Mouse (Mus musculus): ENCODE data around the gene Tpcn2.

Tpcn2 gene

DNA sequence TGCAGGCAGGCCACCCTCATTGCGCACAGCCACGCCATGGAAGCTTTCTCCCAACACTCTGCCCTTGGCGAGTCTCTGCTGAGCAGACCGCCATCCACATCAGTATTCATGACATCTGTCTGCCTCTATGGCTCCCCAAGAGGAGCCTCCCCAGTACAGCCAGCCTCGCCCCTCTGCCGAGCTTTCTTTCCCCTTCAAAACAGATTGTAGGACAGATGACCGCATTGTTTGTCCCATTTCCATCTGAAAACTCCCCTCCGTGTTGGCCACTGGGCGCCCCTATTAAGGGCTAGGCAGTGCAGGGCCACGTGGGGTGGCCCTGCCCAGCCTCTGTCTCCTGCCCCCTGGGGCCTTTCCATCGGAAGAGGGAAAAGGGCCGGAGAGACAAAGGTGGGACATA lies 110.7 kb downstream of the Tpcn2 start:
- in situ Hi-C loops (cut with MboI; ENCODE audit: unreplicated experiment in 2 of 2), result no loop called here

DNA sequence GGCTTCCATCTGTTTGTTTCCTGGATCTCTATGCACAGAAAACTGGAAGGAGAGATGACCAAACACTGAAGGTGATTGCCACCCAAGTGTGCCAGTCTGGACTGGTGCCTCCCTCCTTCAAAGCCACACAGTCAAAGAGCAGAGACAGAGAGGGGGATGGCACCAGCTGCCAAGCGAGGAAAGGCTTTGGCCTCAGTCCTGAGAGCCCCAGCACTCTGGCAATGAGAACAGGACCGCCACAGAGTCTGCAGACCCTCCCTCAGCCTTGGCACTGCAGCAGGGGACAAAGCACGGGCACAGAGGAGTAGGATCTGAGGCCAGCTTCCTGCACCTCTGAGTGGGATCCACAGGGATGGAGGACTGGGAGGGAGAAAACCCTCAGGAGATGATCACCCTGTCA lies 114.1 kb downstream of the Tpcn2 start:
- in situ Hi-C loops (cut with MboI; ENCODE audit: unreplicated experiment in 2 of 2), result no loop called here

DNA sequence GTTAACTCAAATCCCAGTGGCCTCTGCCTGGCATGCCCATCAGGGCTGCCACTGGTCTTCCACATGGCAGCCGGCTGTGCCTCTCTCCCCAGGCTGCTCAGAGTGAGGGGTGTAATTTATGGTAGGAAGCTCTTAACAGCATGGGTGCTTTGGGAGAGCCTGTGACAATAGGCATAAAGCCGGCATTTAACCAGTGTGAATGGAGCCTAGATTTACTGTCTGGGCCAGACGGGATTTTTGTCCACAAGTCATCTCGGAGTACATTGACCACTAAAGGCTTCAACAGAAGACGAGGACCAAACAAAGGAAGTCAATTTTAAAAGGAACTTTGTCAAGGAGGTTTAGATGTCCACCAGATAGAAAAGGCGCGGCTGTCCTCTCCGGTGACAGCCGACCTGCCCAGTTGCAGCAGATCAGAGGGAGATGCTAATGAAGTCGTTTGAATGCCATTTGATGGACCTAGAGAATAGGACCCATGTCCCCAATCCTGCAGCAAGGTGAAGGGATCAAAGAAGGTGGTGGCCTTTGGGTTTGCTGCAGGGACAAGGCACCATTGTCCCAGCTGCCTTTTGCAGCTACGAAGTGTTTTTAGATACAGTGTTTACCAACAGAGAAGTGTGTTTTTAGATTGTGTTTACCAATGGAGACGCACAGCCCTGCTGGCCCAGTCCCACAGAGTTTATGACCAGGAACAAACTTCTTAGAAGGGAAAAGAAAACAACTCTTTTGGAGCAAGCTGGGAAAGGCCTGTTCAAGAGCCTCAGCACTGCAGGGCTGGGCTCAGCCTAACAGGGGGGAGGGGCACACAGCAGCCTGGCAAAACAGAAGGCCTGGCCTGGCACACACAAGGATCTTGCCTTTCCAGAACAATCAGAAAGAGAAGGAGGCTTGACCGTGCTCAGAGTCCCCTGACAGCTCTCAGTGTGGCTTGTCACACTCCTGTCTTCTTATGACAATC lies 124.2 kb downstream of the Tpcn2 start:
- in situ Hi-C loops (cut with MboI; ENCODE audit: unreplicated experiment in 2 of 2), result no loop called here

DNA sequence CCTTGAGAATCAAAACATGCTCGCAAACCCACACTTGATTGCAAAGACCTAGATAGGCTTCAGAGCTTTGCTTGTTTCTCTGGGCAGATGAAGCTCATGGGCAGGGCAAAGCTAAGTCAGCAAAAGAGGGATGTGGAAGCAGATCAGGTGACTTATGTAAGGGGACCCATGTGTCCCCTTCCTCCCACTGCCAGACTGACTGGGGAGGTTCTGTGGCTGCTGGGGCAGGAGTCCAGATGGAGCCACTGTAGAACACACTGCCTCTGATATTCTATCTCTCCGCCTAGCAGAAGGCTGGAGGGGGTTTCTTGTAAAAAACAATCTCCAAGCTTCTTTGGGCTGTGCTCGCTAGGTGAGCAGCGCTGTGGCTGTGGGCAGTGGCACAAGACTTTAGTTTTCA lies 128.1 kb downstream of the Tpcn2 start:
- in situ Hi-C loops (cut with MboI; ENCODE audit: unreplicated experiment in 2 of 2), result no loop called here

DNA sequence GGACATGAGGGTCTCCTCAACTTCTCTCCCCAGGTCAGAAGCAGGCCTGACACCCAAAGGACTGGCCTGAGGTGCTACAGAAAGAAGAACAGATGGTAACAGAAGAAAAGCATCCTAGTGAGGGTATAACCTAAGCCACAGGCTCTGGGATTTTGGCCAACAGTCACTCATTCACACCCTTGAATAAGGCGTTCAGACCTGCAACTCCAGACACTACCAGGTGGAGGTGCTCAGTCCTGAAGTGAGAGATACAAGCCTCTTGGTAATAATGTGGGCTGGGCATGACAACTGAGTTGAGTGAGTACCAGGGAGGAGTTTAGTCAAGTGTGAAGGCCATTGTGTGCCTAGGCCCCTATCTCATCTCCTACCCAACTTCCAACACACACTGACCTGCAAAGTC lies 129.7 kb downstream of the Tpcn2 start:
- in situ Hi-C loops (cut with MboI; ENCODE audit: unreplicated experiment in 2 of 2), result no loop called here

DNA sequence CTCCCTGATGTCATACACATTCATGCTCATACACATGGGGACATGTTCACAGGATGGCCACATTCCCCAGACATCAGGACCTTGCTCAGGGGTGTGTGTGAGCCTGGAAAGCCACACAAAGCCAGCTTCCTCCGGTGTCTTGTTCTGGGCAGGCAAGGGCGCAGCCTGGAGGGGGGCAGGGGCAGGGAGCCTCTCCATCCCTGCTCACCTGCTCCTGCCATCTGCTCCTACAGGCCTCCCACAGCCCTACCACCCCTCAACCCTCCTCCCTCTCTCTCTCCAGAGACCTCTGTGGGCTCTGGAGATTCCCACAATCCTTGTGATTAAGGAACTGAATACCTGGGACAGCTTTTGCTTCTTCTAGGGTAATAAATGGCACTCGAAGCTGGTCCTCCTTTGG lies 132.0 kb downstream of the Tpcn2 start:
- in situ Hi-C loops (cut with MboI; ENCODE audit: unreplicated experiment in 2 of 2), result no loop called here

DNA sequence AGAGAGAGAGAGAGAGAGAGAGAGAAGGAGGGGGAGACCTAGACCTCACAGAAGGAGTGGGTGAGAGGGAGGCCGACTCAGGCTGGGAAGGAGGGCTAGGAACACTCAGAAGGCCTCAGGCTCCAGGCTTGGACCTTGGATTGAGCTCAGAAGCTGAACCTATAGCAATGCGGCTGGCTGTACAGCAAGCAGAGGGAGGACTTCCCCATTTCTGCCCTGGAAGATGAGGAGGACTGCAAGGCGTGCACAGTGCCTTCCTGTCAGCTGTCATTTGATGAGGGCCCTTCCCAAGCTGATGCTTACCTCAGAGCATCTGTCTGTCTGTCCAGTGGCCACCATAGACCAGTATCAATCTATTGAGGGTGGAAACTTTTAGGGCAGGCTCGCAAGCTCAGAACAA lies 134.9 kb downstream of the Tpcn2 start:
- in situ Hi-C loops (cut with MboI; ENCODE audit: unreplicated experiment in 2 of 2), result no loop called here

DNA sequence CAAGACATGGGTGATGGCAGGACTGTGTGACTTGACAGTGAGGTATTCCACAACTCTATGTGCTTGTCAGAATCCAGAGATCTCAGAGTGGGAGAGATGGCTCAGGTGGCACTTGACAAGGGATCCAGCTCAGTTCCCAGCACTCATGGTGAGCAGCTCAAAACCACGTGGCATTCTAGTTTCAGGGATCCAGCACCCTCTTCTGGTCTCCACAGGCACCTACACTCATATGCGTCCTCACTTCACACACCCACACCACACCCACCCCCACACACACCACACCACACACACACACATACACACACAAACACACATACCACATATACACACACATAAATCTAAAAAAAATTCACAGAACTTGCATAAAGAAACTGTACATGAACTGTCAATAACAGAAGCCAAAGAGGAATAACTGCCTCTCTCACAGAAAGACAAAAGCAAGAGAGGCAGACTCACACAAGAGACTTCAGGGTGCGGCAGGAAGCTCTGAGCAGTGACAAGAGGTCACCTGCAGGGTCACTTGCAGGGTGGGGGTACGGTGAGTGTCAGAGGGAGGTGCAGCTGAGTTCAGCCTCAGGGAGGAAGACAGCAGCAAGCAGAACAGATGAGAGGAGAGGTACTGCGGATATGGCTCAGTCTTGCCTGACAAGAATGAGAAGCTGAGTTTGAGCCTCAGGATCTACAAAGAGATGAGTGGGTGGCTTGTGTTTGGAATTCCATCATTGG lies 135.7 kb downstream of the Tpcn2 start:
- in situ Hi-C loops (cut with MboI; ENCODE audit: unreplicated experiment in 2 of 2), result no loop called here

DNA sequence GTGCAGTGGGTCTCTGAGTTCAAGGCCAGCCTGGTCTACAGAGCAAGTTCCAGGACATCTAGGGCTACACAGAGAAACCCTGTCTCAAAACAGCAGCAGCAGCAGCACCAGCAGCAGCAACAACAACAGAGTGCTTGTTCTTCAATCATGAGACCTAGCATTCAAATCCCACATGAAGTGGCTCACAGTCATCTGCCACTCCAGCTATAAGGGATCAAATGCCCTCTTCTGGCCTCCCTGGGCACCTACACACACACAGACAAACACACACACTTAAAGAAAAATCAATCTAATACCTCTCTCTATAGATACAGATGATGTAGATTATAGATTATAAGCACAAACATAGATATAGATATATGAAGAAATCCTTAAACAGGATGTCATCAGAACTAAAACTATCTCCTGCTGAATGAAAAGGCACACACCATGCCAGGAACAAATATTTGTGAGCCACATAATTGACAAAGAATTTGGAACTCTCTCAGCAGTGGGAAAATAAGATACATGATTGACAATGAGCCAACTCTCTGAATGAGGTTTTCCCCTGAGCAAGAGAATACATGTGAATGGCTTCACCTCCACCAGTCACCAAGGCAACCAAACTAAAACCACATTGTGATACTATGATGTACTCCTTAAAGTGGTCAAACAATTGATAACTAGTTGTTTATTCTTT lies 137.4 kb downstream of the Tpcn2 start:
- in situ Hi-C loops (cut with MboI; ENCODE audit: unreplicated experiment in 2 of 2), result no loop called here

DNA sequence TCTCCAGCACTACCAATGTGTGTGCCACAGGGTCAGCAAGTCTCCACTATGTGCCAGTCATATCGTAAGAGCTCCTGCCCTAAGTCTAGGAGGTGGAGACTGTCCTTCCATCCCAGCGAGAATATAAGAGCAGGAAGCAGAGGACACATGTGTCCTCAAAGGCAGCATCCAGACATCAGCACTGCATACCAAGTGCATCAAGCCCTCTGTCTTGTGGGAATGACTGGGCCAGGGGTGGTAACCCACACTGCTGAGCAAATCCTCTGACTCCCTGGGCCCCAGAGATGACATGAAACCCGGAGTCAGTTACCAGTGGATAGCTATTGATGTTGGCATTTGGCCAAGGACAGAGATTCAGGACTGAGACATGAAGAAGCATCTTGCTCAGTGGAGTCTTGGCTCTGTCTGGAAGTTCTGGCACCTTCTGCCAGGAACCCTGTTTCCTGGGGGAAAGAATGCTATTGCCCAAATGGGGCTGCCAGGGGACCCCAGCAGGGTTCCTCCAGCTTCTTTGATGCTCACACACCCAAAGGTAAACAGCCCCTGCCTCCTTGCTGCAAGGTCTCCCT lies 140.2 kb downstream of the Tpcn2 start:
- in situ Hi-C loops (cut with MboI; ENCODE audit: unreplicated experiment in 2 of 2), result no loop called here

DNA sequence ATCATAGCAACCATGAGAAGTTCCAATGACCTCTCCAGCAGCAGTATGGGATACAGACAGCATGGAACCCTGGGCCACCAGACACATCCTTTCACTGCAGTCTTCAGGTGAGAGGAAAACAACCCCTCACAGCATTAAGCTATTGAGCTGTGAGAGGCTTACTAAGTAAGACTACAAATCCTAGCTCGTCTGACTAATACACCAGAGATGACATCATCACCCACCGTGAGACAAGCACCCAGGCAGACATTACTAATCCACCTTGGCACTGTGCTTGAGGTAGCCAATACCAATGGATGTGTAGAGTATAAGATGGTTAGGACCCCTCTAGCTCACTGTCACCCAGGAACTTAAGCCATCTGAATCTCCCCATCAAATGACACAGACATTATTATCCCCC lies 143.2 kb downstream of the Tpcn2 start:
- in situ Hi-C loops (cut with MboI; ENCODE audit: unreplicated experiment in 2 of 2), result no loop called here

DNA sequence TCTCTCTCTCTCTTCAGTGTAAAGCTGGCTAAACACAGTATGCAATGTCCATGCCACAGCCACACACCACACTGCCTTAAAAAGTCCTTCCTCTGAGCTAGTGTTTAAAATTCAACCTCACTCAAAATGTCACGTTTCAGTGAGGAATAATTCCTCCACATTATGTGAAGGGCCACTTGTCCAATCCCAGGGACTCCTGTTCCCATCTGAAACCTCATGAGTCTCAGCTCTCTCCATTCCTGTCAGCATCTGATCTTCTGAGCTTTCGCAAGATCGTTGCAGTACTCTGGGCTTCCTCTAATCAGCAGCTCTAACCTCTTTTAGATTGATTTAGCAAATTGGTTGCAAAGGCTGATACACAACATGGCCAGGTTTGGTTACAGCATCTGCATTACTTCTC lies 144.2 kb downstream of the Tpcn2 start:
- in situ Hi-C loops (cut with MboI; ENCODE audit: unreplicated experiment in 2 of 2), result no loop called here

DNA sequence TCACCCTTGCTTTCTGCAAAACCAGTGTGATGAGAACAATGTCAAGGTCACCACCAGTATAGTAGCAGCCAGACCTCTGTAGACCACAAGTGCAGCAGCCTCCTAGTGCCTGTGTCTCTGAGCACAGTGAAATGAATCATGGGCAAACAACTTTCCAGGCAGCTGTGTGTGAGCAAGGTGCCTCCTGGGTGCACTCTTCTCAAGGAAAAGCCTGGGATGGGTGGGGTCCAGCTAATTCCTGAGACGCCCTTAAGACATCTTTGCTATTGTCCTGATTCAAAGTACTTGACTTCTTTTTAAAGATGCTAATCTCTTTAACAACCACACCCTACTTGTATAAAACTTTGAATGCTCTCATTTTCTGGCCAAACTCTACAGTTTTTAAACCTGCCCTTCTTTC lies 144.7 kb downstream of the Tpcn2 start:
- in situ Hi-C loops (cut with MboI; ENCODE audit: unreplicated experiment in 2 of 2), result no loop called here

DNA sequence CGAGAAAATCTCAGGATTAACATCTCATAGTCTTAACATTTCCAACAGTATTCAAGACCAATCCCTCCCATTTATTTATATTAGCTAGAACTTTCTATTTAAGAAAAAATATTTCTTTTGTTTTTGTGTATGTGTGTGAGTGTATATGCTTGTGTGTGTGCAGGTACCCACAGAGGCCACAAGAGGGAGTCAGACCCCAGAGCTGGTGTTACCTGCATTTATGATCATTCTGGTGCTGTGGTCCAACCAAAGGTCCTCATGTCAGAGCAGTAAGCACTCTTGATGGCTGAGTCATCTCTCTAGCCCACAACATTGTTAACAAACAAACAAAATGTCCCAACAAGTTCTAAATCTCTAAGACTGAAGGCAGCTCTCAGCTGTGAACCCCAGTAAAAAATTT lies 145.9 kb downstream of the Tpcn2 start:
- in situ Hi-C loops (cut with MboI; ENCODE audit: unreplicated experiment in 2 of 2), result no loop called here

DNA sequence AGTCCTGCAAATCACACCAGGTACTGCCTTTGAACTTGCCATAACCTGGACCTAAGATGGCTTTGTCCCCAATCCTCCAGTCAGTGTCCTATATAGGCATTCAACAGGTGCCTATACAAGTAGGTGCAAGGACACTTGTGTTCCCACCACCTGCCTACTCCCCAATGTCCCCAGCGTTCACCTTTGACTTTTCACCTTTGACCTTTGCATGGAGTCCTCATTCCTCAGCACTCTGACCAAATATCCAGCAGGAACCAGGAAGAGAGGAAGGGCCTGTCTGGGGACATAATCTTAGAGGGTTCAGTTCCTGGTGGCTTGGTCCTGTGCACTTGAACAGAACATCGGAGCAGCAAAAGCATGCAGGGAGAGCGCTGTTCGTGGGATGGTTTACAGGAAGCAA lies 147.0 kb downstream of the Tpcn2 start:
- in situ Hi-C loops (cut with MboI; ENCODE audit: unreplicated experiment in 2 of 2), result no loop called here

All from v-Abl transformed pro-B cells (cell line).